Mouse (Mus musculus) Patski (cell line): ENCODE results near the gene Plekhm1. TPM values are rescaled to one million over a fixed set of nuclear protein-coding genes. Genes with fewer than 3 reads are reported as not detected.

Source experiments
- ATAC-seq: fragments of 100-300 bp; one replicate; pipeline ENCODE4 v1.8.0; 2021
- CTCF ChIA-PET: fragments of 350-600 bp; sonication (Branson Sonifier 250); formaldehyde crosslinking; loops from one replicate; lab custom pipeline; 2022; ENCODE audit warnings: inconsistent platforms; lab: Charles Lee
- POLR2A ChIA-PET: fragments of 350-600 bp; sonication (Branson Sonifier 250); formaldehyde crosslinking; loops from one replicate; lab custom pipeline; 2022; ENCODE audit warnings: antibody characterized with exemption, inconsistent platforms; lab: Charles Lee
- DNase-seq: peaks from one replicate; pipeline ENCODE4 v3.0.0-alpha.2; 2011; ENCODE audit warnings: low read depth, low spot score
- H3K27me3 ChIP-seq: fragments of 371-371 bp; one replicate; pipeline ENCODE4 v1.5.1; 2021
- CTCF ChIP-seq: fragments of 100-300 bp; IDR thresholded peaks from one replicate; pipeline ENCODE4 v1.5.1; 2021
- in situ Hi-C: fragments of 300-500 bp; cut with MboI; formaldehyde crosslinking; loops from 3 replicates; pipeline ENCODE4 v1.11.1; 2018; ENCODE audit warnings: low pct_unique_long_range_greater_than_20kb, mixed read lengths
- polyA plus RNA-seq: library from polyadenylated mRNA; unstranded; gene quantifications from one replicate; pipeline ENCODE4 v1.2.3, GENCODE M21; 2021

The Plekhm1 gene
- polyA plus RNA-seq, 1 experiment from 2014 or later: 33.5 TPM

- in situ Hi-C loops: loop anchor here (5.0 kb wide), 1 partner anchor 59 kb away; no protein-coding TSS in a partner anchor
- DNase-seq (no peak), ATAC-seq (no peak)
- CTCF ChIA-PET: interaction anchor here (1.0 to 3.9 kb wide), 2 partner anchors 8 to 37 kb away, joined by 4 to 21 read pairs; no protein-coding TSS in a partner anchor
- POLR2A ChIA-PET: no interaction called here
- TF ChIP-seq CTCF: no peak
- H3K27me3 ChIP-seq: no peaks in the 10 kb centered on the region
Observed at GRCm38 (mm10) chr11:103396682-103397081, 15.8 kb downstream of the Plekhm1 start.

DNA sequence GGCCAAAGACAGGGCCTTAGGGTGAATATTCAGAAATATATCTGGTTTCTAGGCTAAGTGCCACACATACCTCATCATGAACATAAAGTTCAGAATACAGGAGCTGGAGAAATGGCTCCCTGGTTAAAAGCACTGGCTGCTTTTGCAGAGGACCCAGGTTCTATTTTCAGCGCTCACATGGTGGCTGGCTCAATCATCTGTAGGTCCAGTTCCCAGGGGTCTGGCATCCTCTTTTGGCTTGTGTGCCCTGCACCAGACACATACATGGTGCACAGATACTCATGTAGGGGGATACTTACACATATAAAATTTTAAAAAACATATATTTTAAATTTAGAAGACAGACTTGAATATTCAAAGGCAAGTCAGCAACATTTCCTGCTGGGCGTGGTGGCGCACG is 16.3 kb downstream of the Plekhm1 start:
- no peak for DNase-seq

DNA sequence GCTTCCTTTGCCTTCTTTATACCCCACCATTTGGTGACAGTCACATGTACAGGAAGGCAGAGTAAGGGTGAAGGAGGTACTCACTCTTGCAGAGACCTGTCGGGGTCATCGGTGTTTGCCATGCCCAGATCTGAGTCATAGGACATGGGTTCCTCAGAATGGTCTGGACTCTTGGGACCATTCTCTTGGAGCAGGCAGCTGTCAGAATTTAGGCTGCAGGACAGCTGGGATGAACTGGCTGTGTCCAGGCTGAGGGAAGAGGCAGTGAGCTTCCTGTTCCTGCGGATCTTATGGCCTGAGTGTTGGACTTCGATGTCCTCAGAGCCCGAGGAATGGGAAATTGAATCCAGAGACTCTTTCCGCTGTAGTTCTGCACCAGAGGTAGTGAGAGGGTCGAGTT is 17.9 kb downstream of the Plekhm1 start:
- no peak for TF ChIP-seq CTCF
- ChIA-PET CTCF (interaction anchor here (1.3 to 3.9 kb wide), 2 partner anchors 11 to 35 kb away, joined by 4 to 21 read pairs; no protein-coding TSS in a partner anchor), POLR2A (no interaction called here)
- in situ Hi-C loops: loop anchor here (5.0 kb wide), 1 partner anchor 57 kb away; no protein-coding TSS in a partner anchor
- DNase-seq (no peak), ATAC-seq (no peak)
- no peaks in the 10 kb centered on the region for H3K27me3 ChIP-seq

More for the DNA sequence above, 16.3 kb downstream of the Plekhm1 start:
- no peak for ATAC-seq
- CTCF ChIA-PET: interaction anchor here (1.0 to 3.9 kb wide), 2 partner anchors 8 to 37 kb away, joined by 4 to 21 read pairs; no protein-coding TSS in a partner anchor
- H3K27me3 ChIP-seq: no peaks in the 10 kb centered on the region
- POLR2A ChIA-PET: no interaction called here
- in situ Hi-C loops: loop anchor here (5.0 kb wide), 1 partner anchor 59 kb away; no protein-coding TSS in a partner anchor
- TF ChIP-seq CTCF: no peak

GRCm38 (mm10) chr11:103394025-103394424 is 18.5 kb downstream of the Plekhm1 start:
- DNase-seq (no peak), ATAC-seq (no peak)
- in situ Hi-C loops: no loop called here
- ChIA-PET CTCF (interaction anchor here (0.8 to 3.9 kb wide), 3 partner anchors 10 to 35 kb away, joined by 3 to 21 read pairs (median 3); no protein-coding TSS in a partner anchor), POLR2A (no interaction called here)
- no peaks in the 10 kb centered on the region for H3K27me3 ChIP-seq
- no peak for TF ChIP-seq CTCF

DNA sequence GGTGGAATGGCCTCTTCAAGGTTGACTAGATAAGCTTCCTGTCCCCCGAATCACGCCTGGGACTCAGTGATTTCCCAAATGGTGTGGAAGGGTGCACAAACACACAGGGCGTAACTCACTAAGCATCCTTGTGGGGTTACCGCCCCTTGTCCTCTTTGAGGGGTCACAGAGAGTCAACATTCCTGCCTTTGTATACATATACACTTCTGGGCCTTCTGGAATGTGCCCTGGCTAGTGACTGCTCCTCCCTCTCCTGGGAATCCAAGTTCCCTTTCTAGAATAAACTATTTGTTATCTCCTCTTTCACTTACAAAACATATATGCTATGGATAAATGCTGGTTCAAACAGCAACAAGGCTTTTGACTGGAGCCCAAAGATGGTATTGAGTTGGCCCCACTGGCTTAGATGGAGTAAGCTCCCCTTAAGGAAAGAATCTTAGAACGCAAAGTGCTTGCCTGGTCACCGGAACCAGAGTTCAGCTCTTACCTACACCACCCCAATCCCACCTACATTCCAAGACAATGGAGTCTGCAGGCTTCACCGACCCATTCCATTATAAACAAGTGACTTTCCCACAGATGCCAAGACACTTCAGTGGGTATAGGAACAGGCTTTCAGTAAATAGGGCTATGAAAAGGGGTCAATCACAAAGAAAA is 24.5 kb downstream of the Plekhm1 start:
- TF ChIP-seq CTCF: no peak
- no peaks in the 10 kb centered on the region for H3K27me3 ChIP-seq
- no peak for DNase-seq
- POLR2A ChIA-PET: interaction anchor here (1.7 kb wide), 1 partner anchor 23 kb away, joined by 4 read pairs; no protein-coding TSS in a partner anchor
- ATAC-seq: no peak
- CTCF ChIA-PET: interaction anchor here (1.0 to 1.9 kb wide), 3 partner anchors 9 to 28 kb away, joined by 3 to 4 read pairs (median 4); no protein-coding TSS in a partner anchor
- in situ Hi-C loops: no loop called here

- ChIA-PET CTCF (interaction anchor here (1.8 kb wide), 1 partner anchor 12 kb away, joined by 4 read pairs; no protein-coding TSS in a partner anchor), POLR2A (interaction anchor here (0.6 kb wide), 1 partner anchor 96 kb away, joined by 3 read pairs; no protein-coding TSS in a partner anchor)
- TF ChIP-seq CTCF: no peak
- in situ Hi-C loops: no loop called here
- no peak for DNase-seq
- no peak for ATAC-seq
- H3K27me3 ChIP-seq: no peaks in the 10 kb centered on the region
Observed at GRCm38 (mm10) chr11:103386827-103387226, 25.7 kb downstream of the Plekhm1 start.

- ATAC-seq (peak; percentile 93), DNase-seq (no peak)
- no peak for TF ChIP-seq CTCF
- in situ Hi-C loops: no loop called here
- POLR2A ChIA-PET: no interaction called here
- CTCF ChIA-PET: interaction anchor here (0.9 to 1.3 kb wide), 5 partner anchors 8 to 22 kb away, joined by 3 to 5 read pairs (median 3); no protein-coding TSS in a partner anchor
- H3K27me3 ChIP-seq: no peaks in the 10 kb centered on the region
Observed at GRCm38 (mm10) chr11:103381956-103382613, 30.4 kb downstream of the Plekhm1 start.

- ChIA-PET CTCF (interaction anchor here (0.9 to 1.3 kb wide), 4 partner anchors 8 to 22 kb away, joined by 3 to 5 read pairs (median 4); no protein-coding TSS in a partner anchor), POLR2A (no interaction called here)
- TF ChIP-seq CTCF: no peak
- ATAC-seq: no peak
- DNase-seq: no peak
- H3K27me3 ChIP-seq: no peaks in the 10 kb centered on the region
- in situ Hi-C loops: no loop called here
Observed at GRCm38 (mm10) chr11:103381505-103381904, 31.0 kb downstream of the Plekhm1 start.

DNA sequence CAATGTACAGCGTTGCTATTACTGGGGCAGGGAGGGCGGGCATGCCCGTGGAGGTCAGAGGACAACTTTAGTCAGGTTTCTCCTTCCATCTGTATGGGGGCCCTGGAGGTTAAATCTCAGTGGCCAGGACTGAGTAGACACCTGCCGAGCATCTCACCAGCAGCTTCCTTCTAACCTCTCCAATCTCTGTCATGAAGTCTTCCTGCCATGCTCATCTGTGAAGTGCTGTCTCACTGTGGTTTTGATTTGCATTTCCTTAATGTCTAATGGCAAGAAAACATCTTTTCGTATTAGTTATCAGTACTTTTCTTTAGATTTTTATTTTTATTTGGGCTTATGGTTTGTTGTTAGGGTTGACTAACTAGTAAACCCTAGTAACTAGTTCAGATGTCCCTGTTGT is 32.0 kb downstream of the Plekhm1 start:
- DNase-seq (no peak), ATAC-seq (no peak)
- ChIA-PET CTCF (interaction anchor here (0.7 to 1.3 kb wide), 2 partner anchors 9 to 23 kb away, joined by 3 to 5 read pairs; no protein-coding TSS in a partner anchor), POLR2A (interaction anchor here (0.5 kb wide), 1 partner anchor 125 kb away, joined by 3 read pairs; no protein-coding TSS in a partner anchor)
- no peak for TF ChIP-seq CTCF
- in situ Hi-C loops: no loop called here
- no peaks in the 10 kb centered on the region for H3K27me3 ChIP-seq

DNA sequence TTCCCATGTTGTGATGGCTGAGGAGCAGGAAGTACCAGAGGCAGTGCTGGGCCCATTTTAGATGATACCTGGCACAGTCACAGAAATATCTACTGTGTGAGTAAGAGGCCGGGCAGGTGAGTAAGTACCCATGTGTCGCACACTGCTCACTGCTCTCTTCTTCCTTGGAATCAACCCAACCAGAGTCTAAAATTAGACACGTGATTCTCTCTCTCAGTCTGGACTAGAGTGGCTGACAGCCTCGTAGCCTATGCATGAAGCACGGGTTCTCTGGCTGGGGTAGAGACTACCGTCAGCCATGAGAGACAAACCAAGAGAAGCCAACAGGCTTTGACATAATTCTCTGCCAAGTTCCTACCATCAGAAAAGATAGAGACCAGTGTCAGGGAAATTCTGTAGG is 34.1 kb downstream of the Plekhm1 start:
- ATAC-seq (no peak), DNase-seq (no peak)
- POLR2A ChIA-PET: no interaction called here
- CTCF ChIA-PET: no interaction called here
- no peaks in the 10 kb centered on the region for H3K27me3 ChIP-seq
- in situ Hi-C loops: no loop called here
- TF ChIP-seq CTCF: no peak
